Mouse (Mus musculus) 3T3-L1 (cell line): ENCODE results near the gene Slc25a23.

ENCODE experiments used
- DNase-seq: peaks from one replicate; pipeline ENCODE4 v3.0.0-alpha.2; 2015; ENCODE audit warnings: low read depth, low spot score

The Slc25a23 gene

GRCm38 (mm10) chr17:57076916-57077315, 17.3 kb upstream of the Slc25a23 start:
- no peak for DNase-seq

DNA sequence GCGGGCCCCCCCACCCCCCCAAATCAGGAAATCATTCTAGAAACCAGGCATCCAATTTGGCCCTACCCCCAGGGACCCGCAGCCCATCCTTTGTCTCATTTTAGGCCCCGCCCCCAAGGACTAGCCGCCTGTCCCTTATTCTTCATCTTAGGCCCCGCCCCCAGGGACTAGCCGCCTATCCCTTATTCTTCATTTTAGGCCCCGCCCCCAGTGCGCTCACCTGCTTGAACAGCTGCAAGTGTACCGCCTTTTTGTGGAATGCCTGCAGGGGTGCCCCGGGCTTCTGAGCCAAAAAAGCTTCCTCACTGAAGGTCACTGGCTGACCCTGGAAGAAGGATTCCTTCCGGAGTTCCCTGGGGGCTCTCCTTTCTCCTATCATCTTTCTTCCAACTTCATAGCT, 11.0 kb upstream of the Slc25a23 start:
- DNase-seq, result no peak

DNA sequence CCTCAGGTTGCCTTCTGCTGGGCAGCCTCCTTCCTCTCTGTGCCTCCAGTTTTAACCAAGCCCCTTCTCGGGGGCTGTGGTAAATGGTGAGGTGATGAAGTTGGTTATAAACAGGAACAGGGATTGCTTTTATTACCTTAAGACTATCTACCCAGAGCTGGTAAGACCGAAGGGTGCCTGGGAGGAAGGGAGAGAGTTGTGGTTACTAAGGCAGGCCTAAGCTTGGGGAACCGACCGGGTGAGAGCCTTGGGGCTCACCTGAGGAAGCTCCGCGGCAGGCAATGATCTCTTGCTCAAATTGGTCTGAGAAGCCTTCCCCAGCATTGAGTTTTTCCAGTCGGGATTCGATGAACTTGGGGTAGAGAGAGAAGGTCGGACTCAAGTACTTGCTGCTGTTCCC, 10.6 kb upstream of the Slc25a23 start:
- DNase-seq, result no peak

GRCm38 (mm10) chr17:57066908-57067307, 7.2 kb upstream of the Slc25a23 start:
- DNase-seq, result no peak

- no peak for DNase-seq
These were observed 3.4 kb upstream of the Slc25a23 start for GRCm38 (mm10) chr17:57063031-57063430.

DNA sequence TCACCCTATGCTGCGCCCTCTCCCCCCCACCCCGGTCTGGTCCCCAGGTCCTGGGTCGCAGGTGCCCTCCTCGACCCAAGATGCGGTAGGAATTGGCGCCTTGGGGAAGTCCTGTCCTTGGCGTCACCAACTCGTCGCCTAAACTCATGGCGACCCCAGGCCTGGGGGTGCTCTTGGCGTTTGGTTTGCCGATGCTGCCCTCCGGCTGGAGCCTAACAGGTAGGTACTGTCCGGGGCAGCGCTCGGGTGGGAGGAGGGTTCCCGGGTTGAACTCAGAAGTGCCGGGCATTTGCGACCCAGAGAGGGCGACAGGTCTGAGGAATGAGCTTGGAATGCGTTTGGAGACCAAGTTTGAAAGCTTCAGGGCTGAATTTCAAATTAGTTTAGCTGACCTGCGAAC, 2.9 kb upstream of the Slc25a23 start:
- DNase-seq, result no peak

DNA sequence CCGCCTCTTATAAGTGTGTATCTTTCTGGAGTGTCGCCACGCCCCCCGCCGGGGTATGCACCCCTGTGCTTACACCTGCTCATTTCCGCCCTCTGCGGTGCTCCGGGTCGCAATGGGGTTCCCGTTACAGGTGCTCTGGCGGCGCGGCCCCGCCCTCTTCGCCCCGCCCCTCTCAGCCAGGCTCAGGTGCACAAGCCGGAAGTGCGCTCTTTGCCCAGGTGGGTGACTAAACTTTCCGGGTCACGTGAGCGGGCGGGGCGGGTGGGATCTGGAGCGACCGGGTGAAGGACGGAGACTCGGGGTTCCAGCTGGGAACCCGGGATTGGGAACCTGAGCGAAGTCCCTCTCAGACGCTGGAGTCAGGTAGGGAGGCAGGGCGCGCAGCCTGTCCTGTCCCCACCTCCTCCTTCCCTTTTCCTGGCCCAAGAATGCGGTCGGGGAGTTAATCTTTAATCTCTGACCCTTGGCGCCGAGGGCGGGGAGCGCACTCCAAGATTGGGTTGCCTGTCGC, 2.4 kb upstream of the Slc25a23 start:
- no peak for DNase-seq

GRCm38 (mm10) chr17:57061069-57061468, 1.4 kb upstream of the Slc25a23 start:
- no peak for DNase-seq

GRCm38 (mm10) chr17:57060231-57060801, 653 bp upstream of the Slc25a23 start:
- peak; percentile 67 for DNase-seq

DNA sequence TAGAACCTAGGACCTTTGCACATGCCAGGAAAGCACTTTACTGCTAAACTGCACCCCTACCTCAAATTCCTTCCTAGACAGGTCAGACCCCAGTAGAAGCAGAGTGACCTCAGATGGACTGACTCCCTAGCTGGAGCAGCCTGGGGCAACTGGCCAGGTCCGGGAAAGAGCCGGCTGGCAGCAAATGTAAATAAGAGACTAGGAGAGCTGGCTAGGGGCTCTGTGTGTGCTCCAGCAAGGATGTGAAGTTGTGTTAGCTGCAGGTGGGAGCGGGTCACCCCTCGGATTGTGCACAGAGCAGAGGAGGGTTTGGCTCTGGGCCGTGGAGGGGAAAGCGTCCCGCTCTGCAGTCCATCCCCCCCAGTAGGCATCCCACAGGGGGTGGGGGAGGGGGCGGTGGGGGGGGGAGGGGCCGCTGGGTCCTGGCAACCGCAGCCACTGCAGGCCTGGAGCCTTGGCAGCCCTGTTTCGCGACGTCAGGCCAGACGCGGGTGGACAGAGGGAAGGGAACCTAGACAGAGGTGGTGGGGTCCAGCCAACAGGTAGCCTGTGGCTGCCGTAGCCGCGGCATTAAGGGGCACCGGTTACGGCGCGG, 675 bp downstream of the Slc25a23 start, which contains the start of gene Crb3:
TSS of gene Crb3 (plus strand) at position 215 of the 595 bp plus-strand sequence.
- DNase-seq, result no peak

DNA sequence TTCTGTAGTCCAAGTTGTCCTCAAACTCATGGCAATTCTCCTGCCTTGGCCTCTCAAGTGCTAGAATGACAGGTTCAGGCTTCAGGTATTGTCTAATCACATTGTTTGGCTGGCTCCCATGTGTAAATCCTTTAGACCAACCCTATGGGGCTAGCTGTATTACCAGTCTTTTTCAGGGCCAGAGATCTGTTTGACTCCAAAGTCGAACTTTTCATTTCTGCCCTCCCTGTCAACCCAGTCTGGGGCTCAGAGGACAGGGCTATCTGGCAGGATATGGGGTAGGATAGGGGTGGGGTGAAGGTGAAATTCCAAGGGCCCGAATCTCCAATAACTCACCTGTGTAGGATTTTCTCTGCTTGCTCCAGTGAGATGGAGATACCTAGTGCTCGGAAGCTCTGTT, 3.4 kb downstream of the Slc25a23 start:
- DNase-seq, result no peak

DNA sequence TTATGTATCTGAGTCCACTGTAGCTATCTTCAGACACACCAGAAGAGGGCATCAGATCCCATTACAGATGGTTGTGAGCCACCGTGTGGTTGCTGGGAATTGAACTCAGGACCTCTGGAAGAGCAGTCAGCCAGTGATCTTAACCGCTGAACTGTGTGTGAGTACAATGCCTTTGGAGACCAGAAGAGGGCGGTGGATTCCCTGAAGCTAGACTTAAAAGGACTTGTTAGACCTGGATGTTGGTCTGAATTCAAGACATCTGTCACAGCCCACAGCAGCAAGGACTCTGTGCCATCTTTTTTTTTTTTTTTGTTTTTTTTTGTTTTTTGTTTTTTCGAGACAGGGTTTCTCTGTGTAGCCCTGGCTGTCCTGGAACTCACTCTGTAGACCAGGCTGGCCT, 8.0 kb downstream of the Slc25a23 start:
- DNase-seq, result peak; percentile 46

DNA sequence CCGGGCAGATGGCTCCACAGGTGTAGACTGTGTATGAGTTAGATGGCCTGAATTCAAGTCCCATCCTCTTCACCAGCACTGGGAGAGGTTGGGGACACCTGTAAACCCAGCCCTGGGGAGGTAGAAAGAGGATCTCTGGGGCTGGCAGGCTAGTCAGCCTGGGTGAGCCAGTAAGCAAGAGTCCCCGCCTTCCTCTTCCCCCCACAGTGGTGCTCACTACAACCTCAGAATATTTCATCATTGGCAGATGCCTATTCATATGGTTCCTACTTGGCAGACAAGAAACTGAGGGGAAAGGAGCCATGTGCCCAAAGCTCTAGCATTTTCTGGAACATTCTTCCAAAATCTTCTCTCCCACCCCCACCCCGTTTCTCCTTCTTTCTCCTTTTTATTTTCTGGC, 10.8 kb downstream of the Slc25a23 start:
- DNase-seq, result no peak

- no peak for DNase-seq
These were observed 12.3 kb downstream of the Slc25a23 start for GRCm38 (mm10) chr17:57047406-57047805.

GRCm38 (mm10) chr17:57041554-57041953, 18.1 kb downstream of the Slc25a23 start, which contains the start of gene Slc25a41:
TSS of gene Slc25a41 (minus strand) at chr17:57041654.
- DNase-seq, result no peak

GRCm38 (mm10) chr17:57038978-57039377, 20.7 kb downstream of the Slc25a23 start:
- no peak for DNase-seq

DNA sequence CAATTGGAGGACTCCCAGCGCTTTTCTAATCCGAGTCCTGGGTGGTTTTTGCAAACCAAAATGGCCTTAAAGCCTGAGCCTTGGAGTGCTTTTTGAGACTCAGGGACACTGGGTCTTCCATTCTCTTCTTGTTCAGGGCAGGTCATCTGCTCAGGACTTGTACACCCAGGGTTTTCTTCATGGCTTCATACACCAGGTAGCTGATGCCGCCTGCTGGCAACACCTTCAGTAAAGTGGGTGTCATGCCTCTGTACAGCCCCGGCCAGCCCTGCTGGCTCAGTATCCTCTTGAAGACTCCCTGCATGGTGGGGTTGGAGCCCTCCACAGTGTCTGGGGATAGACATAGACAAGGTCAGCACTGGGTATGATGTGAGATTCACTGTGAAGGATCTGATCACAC, 26.8 kb downstream of the Slc25a23 start:
- peak; percentile 22 for DNase-seq

GRCm38 (mm10) chr17:57031661-57032420, 27.8 kb downstream of the Slc25a23 start:
- peak; percentile 100 for DNase-seq

DNA sequence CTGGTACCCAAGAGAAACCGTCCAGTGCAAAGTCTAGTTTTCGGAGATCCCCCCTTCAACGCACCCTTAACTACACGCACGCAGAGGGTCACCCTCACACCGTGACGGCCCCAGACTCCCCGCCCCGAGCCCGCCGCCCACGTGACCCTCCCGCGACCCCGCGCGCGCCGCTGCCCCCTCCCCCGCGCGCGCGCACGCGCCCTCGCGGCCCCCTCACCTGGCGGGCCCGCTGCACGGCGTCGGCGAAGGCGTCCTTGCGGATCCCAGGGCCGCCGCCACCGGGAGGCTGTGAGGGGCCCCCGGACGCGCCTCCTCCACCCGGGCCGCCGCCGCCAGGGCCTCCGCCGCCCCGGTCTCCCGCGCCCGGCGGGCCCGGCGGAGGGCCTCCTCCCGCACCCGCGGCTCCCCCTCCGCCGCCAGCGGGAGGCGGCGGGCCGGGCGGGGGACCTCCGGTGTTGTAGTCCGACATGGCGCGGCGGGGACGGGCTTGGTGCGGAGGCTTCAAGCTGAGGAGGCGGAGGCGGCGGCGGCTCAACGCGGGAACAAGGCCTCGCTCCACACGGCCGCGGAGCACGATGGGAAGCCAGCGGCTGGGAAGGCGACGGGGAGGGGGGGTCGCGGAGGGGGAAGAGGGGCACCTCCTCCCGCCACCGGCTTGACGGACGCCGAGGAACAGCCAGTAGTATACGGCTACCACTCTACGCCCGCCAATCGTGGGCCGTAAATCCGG, 28.6 kb downstream of the Slc25a23 start, which contains the start of gene Khsrp:
TSS of gene Khsrp (minus strand) at position 592 of the 730 bp plus-strand sequence.
- no peak for DNase-seq

DNA sequence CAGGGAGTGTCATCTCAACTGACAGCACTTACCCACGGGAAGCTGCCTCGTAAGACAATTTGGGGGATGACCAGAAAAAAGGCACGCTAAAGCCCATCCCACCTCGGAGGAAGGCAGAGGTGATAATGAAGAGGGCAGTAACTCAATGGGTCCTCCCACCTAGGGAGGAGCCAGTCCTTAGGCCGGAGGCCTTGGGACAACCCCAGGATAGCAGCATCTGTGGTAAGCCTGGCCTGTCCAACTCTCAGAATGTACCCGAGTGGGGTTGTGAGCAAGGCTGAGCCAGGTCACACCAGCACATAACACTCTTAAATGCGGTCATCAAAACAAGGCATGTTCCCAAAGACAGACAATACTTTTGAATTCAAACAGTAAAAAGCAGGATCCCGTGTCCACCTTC, 30.0 kb downstream of the Slc25a23 start:
- DNase-seq, result peak; percentile 76

GRCm38 (mm10) chr17:57027471-57027870, 32.2 kb downstream of the Slc25a23 start:
- DNase-seq, result no peak

DNA sequence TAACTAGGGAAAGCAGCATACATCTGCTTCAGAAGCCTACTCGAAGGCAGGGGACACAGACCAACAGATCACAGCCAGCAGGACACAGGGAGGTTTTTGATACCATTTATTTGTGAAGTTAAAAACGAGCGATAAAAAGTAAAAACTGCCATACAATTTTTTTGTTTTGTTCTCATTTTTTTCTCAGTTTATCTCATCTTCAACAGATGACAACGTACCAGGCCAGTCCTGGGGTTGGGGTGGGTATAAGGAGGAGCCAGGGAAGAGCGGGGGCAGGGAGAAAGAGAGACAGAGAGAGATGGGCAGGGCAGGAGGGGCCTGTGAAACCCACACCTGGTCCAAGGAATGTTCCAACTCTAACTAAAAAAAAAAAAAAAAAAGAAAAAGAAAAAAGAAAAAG, 38.7 kb downstream of the Slc25a23 start:
- no peak for DNase-seq
